Mouse (Mus musculus) right cerebral cortex, postnatal 25 days (tissue): ENCODE measurements around the gene Npnt.

Experiments used
- DNase-seq: peaks from one replicate; pipeline ENCODE4 v3.0.0; 2022

The Npnt gene

GRCm38 (mm10) chr3:132887074-132887848 lies 62.8 kb downstream of the Npnt start:
- no peak for DNase-seq

GRCm38 (mm10) chr3:132886419-132887050 lies 63.6 kb downstream of the Npnt start:
- no peak for DNase-seq

- no peak for DNase-seq
Measured at GRCm38 (mm10) chr3:132884459-132884858, 65.6 kb downstream of the Npnt start.

- DNase-seq: no peak
Measured at GRCm38 (mm10) chr3:132883256-132883655, 66.8 kb downstream of the Npnt start.

- DNase-seq: no peak
Measured at GRCm38 (mm10) chr3:132880826-132881225, 69.3 kb downstream of the Npnt start.

- DNase-seq: no peak
Measured at GRCm38 (mm10) chr3:132880361-132880760, 69.7 kb downstream of the Npnt start.

GRCm38 (mm10) chr3:132876933-132877676 lies 73.0 kb downstream of the Npnt start:
- no peak for DNase-seq

GRCm38 (mm10) chr3:132876011-132876708 lies 73.9 kb downstream of the Npnt start:
- no peak for DNase-seq

- DNase-seq: no peak
Measured at GRCm38 (mm10) chr3:132873251-132873650, 76.8 kb downstream of the Npnt start.

GRCm38 (mm10) chr3:132871318-132871904 lies 78.7 kb downstream of the Npnt start:
- no peak for DNase-seq

GRCm38 (mm10) chr3:132870079-132870478 lies 80.0 kb downstream of the Npnt start:
- no peak for DNase-seq

- DNase-seq: no peak
Measured at GRCm38 (mm10) chr3:132868838-132869237, 81.3 kb downstream of the Npnt start.

GRCm38 (mm10) chr3:132866984-132867383 lies 83.1 kb downstream of the Npnt start:
- DNase-seq: no peak

GRCm38 (mm10) chr3:132865596-132865995 lies 84.5 kb downstream of the Npnt start:
- DNase-seq: no peak

- DNase-seq: no peak
Measured at GRCm38 (mm10) chr3:132864986-132865385, 85.1 kb downstream of the Npnt start.

- no peak for DNase-seq
Measured at GRCm38 (mm10) chr3:132864329-132864919, 85.7 kb downstream of the Npnt start.

GRCm38 (mm10) chr3:132863843-132864242 lies 86.2 kb downstream of the Npnt start:
- DNase-seq: no peak

- no peak for DNase-seq
Measured at GRCm38 (mm10) chr3:132860796-132861195, 89.3 kb downstream of the Npnt start.

- DNase-seq: no peak
Measured at GRCm38 (mm10) chr3:132859573-132859972, 90.5 kb downstream of the Npnt start.

GRCm38 (mm10) chr3:132858849-132859248 lies 91.2 kb downstream of the Npnt start:
- no peak for DNase-seq

- no peak for DNase-seq
Measured at GRCm38 (mm10) chr3:132856651-132857050, 93.4 kb downstream of the Npnt start.
